Mouse (Mus musculus) erythroblast, adult 5-6 weeks (primary cell): ENCODE data around the gene Procr. TPM values are rescaled to one million over a fixed set of nuclear protein-coding genes. Genes with fewer than 3 reads are reported as not detected.
"Not testable (repeated sequence)": the region's sequence is repeated elsewhere in the genome, so short reads cannot be mapped to it uniquely, and the experiment has no call there.

ENCODE experiments used
- ATAC-seq: replicated peaks from 2 replicates; pipeline ENCODE4 v1.8.0; 2016; ENCODE audit warnings: moderate number of reproducible peaks, mild to moderate bottlenecking, moderate TSS enrichment, inconsistent platforms; ENCODE audit not compliant: poor library complexity, low FRiP score, severe bottlenecking
- total RNA-seq, 2 experiments: library from RNA; stranded (forward) in 1 of 2; stranded (reverse) in 1 of 2; fragments of 150-400 nt in 1 of 2; fragments of 200-764, 138-1000 nt in 1 of 2; gene quantifications; 2 replicates each; pipeline versions ENCODE4 v1.2.3 to v1.2.4; 2015 to 2017; ENCODE audit warnings: low replicate concordance in 2 of 2

Procr gene
- total RNA-seq (2015; ENCODE audit: low replicate concordance) (not detected in 2 replicates), total RNA-seq (2017; ENCODE audit: low replicate concordance) (0.51 TPM in 1 of 2 replicates, not detected in the other)

DNA sequence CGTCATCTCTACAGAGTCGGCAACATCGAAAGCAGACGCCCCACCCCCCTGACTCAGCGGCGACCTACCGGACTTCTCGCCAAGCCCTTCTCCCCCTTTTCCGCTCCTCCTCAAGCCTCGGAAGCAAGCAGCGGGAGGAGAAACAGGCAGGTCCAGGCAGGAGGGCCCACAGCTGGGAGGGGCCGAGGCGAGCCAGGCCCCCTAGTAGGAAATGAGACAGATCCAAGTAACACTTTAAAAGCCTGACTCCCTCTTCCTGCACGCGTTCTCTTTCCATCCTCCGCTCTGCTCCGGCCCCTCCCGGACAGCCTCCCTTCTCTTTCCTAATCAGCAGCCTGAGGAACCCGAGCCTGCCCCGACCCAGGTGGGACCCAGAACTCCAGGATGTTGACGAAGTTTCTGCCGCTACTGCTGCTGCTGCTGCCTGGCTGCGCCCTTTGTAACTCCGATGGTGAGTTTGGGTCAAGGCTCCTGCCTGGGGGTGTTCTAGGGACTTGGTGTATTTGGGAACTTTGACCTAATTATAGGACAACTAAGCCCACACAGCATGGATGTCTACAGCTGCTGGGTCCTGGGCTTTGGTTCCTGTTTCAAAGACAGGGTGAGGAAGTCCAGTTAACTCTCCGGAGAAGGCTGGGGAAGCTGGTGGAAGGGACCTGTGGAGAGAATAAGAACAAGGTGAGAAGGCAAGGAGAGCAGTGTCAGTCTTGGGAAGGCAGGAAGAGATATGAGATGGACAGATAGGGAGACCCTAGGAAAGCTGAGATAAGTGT lies at the start of gene Procr:
Gene Procr, plus strand, starts transcription at position 104 of the 773 bp plus-strand sequence.
- ATAC-seq = no peak

DNA sequence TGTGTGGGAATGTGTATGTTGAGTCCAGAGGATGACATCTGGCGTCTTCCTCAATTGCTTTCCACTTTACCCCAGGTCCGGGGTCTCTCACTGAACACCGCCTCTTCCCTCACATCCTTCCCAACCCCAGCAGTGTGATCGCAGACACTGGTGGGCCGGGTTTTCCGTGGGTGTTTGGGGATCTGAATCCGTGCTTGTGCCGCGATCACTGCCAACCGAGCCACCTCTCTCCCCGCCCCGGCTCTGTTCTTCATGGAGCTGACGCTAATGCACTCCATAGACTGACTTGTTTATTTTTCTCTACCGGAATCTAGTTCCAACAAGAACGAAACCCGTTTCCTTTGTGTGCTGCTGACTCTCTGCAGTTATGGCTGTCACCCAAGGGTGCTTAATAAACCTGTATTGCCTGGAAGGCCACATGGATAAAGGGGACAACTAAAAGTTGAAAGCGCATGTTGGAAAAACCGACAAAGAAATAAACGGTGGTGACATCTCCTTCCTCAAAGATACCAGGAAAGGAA lies 49.5 kb upstream of the Procr start:
- no peak for ATAC-seq

DNA sequence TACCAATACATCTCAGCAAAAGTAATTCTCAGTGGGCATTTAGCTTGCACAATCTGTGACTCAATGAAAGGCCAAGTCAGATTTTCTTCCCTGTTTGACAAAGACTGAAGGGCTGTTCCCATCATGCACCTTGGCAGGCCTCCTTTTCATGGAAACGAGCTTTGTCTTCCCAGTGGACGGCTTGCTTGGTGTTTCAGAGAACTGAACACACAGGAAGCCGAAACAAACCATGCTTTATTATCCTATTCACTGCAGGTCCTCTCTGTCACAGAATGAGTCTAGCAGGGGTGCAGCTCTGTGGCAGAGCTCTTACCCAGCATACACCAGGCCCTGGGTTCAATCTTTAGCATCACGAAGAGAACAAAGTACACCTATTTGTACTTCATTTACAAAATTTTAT lies 47.3 kb upstream of the Procr start:
- ATAC-seq = no peak

DNA sequence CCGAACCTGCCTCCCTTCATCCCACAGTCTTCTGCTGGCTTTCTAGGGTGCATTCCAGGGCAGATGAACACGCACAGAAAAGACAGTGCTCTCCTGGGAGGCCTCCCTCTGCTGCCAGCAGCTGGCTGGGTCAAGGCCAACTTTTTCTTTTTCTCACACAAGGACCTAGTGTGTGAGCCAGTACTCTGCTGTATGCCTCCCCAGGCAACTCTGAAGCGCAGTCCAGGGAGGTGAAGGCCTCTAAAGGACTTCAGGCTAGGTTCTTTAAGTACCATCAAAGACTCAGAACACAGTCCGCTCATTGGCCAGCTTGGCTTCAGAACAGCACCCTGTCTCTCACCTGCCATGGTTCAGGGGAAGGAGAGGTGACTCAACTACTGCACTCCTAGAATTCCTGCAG lies 43.7 kb upstream of the Procr start:
- no peak for ATAC-seq

DNA sequence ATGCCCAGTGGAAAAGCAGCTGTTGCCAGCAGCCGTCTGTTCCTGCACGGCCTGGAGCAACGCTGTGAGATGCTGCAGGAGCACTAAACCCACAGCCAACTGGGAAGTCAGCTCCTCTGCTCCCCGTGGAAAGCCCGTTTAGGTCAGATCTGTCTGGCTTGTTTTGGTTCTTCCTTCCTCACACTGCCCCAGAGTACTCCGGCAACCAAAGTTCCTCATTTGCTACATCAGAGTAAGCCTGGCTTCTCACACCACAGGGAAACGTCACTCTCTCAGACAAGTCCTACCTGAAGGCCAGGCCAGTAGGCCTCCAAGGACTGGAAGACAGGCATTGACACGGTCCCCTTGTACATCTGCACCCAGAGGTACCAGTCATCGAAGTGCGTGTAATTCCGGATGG lies 40.4 kb upstream of the Procr start:
- no peak for ATAC-seq

DNA sequence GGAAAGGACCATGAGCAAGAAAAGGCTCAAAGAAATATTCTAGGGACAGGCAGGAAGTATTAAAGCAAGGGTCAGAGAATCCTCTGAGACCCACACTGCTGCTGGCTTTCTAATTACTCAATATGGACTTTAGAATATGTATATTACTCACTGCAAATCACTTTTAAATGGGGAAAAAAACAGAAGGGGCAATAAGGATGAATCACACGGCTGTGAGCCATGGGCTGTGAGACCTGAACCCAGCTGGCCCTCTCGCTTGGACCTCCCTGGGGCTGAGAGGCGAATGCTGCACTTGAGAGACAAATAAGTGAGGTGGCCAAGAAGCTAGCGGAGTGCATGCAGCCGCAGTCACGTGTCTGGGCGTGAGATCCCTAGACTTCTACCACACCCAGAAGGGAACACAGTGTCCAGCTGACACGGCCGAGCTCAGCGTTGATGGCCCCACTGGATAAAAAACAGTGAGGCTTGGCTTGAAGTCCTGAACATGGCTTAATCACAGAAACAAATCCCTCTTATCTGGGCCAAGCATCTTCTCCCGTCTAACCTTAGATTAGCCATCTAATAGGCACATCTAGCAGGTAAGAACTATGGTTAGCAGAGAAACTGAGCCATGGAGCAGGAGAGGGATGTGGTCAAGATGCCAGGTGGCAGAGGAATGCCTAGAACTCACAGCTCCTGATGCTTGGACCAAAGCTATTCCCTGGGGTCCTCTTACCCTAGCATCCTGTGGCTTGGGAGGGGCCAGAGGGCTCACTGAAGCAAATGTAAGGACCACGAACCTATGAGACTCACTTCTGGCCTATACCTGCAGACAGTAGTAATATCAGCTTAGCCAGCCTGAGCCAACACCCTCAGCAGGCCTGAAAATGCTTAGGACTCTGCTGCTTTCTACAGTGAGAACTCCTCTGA lies 33.6 kb upstream of the Procr start:
- ATAC-seq = no peak

DNA sequence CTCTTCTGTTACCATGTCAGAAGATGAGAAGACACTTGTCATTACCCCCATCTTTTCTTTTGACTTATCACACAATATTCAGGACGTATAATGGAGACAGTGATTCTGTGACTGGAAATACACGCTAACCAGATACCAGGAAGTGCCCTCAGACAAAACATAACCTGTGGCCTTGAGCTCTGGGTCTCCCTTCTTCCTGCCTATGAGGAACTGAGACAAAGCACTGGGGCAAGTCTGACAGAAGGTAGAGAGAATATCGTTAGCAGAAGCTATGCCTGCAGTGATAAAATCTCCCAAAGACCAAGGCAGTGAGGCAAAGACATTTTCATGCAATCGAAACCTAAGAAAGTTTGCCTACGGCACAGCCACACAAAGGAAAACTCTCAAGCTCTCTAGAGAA lies 30.3 kb upstream of the Procr start:
- ATAC-seq = no peak

DNA sequence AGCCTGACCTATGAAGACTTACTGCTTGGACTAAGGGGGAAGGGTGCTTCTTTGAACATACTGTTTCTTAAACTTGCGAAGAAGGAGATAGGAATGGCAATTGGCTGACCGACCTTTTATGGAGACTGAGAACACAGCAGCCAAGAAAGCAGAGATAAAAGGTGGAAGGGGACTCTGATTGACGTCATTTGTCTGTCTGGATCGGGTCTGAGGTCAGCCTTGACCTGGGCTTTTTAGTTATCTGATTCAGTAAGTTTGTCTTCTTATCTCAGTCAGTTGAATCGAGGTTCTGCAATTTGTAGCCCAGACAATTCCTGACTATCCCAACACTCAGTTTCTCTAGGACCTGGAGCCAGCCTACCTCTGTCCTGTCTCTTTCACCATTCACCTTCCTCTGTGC lies 26.9 kb upstream of the Procr start:
- no peak for ATAC-seq

DNA sequence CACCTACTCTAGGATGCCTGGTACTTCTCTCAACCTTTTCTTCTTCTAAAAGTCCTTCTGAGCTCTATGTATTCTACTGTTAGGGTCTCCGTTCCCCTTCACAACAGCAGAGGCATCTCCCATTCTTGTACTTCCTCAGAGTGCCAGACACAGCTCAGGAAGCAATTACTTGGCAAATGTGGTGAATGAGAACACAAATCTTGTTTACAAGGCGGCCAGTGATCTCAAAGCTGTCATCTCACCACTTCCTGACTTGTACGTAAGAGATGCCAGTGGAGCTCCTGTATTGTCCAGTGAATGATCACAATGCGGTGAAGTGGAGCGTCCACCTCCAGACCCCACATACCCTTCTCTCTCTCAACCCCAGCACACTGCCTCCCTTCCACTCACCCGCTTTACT lies 26.4 kb upstream of the Procr start:
- ATAC-seq = no peak

DNA sequence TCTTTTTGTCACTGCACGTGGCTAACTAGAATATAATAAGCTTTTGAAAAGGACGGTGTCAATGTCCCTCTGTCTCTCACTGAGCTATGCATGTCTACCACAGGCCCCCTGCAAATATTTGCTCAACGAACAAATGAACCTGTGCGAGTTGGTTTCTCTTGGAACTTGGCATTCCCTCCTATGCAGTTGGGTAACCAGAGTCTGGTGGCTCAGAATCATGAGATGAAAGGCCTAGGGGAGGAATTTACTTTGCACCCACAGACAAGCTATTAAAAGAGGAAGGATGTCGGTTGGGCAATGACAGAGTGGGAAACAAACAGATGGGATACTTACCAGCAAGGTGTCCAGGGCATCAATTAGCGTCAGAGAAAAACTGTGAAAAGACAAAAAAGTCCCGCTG lies 24.6 kb upstream of the Procr start:
- no peak for ATAC-seq

DNA sequence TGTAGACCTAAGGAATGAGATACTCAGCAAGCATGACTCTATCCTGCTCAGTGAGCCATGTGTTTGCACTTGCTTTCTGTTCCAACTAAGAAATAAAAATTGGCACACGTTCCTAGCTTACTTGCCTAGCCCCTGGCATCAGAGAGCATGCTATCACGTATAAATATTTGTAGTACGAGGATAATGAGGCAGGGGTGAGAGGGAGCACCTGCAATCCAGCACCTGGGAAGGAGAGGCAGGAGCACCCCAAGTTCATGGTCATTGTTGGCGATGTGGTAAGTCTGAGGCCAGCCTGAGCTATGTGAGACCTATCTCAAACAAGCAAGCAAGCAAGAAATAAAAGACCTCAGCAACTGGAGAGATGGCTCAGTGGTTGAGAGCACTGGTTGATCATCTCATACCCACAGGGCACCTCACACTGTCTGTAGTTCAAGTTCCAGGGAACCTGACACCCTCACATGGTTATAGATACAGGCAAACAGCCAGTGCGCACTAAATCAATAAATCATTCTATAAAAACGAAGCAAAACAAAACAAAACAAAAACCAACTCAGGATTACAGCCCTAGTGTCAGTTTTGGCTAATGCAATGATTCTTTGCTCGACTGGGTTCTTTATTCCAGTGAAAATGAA lies 23.0 kb upstream of the Procr start:
- ATAC-seq = no peak

DNA sequence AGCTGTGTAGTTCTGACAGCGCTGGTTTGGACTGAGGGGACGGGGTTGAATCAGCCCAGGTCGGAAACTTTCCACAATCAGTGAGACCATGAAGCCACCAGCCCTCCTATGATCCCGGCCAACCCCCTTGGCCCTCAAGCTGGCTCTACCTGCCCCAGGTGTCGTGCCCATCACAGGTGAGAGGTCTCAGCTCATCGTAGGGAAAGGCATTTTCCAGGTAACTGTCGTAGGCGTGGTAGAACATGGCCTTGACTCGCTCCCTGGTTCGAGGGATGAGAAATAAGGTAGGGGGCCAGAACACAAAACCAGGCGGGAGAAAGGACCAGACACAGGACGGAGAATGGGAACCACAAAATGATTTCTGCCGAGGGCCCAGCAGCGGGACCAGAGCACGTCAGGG lies 22.2 kb upstream of the Procr start:
- no peak for ATAC-seq

DNA sequence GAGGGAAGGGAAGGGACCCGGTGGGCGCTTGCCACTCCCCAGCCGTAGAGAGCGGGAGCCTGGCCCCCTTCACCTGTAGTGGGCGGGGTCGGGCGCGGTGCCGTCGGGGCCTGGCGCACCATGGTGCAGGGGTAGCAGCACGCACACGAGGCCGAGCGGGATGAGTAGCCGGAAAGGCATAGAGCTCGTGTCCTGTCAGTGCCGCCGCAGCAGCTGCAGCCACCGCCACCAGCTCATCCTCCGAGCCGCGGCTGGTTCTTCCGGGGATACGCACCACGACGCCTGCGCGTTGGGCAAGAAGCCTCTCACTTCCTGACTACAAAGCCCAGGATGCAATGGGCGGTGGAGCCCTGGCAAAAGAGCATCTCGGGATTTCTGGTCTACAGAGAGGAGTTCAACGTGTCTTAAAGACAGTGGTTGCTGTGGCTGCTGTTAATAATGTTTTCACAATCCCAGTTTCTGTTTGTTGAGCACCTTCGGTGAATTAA lies 21.7 kb upstream of the Procr start, which contains the start of gene Edem2:
Gene Edem2, minus strand, starts transcription at position 318 of the 488 bp plus-strand sequence.
- peak; percentile 99 for ATAC-seq

DNA sequence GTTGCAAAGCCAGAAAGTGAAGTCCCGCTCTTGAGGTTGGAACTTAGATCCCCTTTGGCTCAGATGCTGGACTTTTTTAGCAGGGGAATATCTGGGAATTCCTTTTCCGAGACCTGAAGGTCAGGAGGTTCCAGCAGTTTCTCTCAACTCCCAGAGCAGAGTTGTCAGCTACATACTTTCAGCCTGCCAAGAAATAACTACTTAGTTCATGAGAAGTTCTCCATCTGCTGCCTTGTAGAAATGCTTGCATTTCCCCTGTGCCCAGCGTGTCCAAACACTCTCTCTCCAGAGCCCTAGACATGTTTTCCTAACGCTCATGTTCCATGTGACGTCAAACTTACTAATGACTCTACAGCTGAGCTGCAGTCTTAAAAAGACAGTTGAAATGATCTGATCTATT lies 15.8 kb upstream of the Procr start:
- ATAC-seq = no peak

DNA sequence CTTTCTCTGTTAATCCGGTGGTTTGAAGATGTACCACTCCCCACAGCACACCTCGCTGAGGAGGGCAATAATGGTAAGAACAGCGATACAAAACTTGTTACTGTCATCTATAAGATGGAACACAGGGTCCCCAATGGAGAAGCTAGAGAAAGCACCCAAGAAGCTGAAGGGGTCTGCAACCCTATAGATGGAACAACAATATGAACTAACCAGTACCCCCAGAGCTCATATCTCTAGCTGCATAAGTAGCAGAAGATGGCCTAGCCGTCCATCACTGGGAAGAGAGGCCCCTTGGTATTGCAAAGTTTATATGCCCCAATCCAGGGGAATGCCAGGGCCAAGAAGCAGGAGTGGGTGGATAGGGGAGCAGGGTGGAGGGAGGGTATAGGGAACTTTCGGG lies 15.2 kb upstream of the Procr start, which contains the start of gene Gm17581:
Gene Gm17581, minus strand, starts transcription at position 101 of the 400 bp plus-strand sequence.
- not testable (repeated sequence) for ATAC-seq

DNA sequence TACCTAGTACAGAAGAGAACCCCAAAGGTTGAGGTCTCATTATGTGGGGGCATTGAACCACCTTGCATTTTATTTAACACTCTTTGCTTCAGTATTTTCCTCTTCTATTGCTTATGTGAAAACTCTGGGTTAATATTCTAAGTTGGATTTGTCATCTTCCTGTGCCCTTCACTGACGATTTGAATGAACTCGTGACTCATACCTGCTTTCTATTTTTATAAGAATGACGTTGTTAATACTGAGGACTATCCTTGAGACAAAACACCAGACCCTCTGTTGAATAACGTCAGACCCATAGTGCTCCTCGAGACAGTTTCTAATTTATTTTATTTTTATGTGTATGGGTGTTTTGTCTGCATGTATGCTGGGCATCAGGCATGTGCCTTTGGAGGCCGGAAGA lies 14.0 kb upstream of the Procr start:
- no peak for ATAC-seq

DNA sequence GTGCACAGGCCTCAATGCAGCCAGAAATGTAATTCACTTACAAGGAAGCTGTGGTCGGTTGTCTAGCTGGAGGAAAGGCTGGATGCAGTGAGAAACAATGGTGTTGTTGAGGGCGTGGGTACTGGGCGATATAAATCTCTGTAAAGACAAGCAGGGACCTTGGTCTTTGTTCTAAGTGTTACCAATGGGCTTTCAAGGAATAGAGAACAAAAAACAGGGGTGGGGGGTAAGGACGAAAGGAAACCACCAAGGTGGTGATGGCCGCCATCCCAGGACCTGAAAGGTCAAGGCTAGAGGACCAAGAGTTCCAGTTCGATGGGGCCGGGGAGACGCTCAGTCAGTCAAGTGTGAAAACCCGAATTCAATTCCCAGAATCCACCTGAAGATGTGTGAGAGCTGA lies 13.1 kb upstream of the Procr start:
- ATAC-seq = no peak

DNA sequence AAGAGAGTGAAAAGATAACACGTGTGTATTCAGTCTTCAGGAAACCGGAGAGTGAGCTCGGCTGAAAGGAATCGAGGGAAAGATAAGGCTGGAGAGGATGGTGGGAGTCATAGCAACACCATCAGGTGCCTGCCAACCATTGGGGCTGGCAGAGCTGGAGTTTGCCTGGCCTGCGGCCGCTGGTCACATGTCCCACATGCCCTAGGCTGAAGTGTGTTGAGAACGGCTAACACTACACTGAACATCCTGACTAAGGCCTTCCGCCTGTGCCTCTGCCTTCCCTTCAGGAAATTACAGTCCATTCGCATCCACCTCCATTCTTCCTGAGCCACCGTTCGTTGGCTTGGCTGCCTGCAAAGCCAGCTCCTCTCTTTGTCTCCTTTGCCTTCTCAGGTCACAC lies 8.7 kb upstream of the Procr start:
- no peak for ATAC-seq

DNA sequence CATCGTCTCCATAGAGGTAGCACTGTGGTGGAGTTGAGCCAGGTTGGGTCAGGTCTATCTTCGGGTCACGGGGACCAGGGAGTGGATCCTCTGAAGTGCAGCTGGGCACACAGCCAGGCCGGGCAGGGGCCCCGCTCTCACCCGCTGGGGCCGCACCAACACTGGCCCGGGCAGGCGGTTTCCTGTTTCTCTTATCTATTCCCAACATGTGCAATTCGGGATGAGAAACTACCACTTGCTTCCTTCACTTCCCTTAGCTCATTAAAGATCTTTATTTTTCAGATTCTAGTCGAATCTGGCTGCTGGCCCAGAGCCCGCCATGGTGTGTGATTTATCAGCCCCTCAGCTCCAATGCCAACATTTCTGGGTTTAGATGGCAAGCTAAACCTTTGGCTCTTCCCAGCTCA lies 8.0 kb upstream of the Procr start:
- ATAC-seq = no peak

DNA sequence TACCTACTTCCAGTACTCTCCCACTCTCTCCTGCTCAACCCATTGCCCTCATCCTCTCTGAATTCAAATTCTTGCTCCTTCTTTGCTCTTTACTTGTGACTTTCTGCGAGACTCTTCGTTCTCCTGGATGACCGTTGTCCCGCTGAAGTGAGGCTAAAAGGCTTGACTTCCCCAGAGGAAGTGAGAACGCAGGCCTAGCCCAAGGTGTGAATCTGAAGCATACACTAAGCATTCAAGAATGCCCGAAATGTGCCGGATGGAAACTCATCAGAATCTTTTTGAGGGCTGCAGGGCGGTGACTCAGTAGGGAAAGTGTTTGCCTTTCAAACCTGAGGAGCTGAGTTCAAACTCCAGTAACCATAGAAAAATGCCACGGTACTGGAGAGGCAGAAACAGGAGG lies 7.6 kb upstream of the Procr start:
- ATAC-seq = no peak
